Mouse (Mus musculus): Measurements from ENCODE around the gene Spata5. TPM values are rescaled to one million over a fixed set of nuclear protein-coding genes. Genes with fewer than 3 reads are reported as not detected.

Spata5 gene
- total and polyA plus RNA-seq, 3 experiments, result 33.5 to 67.6 TPM; not detected in 1

DNA sequence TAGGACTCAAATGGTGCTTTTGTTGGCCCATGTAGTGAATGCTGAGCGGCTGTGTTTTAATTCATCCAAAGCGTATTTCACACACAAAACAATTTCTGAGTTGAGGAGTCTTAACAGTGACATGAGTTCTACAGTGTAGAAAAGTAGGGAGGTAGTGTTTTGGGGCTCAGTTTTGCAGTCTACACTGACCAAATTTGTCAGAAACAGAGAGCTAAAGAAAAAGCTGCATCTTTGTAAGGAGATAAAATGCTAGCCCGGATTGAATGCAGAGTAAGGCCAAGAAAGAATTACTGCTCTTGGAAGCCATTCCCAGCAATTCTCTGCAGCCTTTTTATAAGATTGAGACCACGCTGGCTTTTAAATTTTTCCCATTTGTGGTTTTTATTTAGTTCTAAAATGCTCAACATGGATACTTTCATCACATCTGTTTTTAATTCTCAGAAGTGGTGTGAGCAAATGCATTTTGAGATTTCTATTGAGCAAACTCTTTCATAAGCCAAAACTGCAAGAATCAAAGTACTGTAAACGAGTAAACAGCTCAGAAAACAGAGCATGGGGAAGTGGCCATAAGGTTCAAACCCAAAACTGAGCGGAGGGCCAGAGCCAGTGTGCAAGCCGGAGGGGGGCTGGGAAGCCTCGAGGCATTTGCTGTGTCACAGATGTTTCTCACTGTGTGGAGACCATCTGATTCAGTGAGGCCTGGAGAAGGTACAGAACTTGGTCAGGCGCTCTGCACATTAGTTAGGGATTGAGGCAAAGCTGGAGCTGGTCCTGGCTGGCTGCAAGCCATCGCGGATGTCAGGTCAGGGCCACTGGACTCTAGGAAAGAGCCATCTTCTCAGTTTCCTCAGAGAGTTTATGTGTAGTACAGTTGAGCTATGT, 17.7 kb upstream of the Spata5 start:
- Histone ChIP-seq H3K36me3 (ENCODE audit: control insufficient read depth in 1 of 2, insufficient read depth in 2 of 2, low read length in 2 of 2) (no peaks in the 10 kb centered on the region), H3K79me2 (ENCODE audit: control insufficient read depth, insufficient read depth, low read length, poor library complexity) (no peaks in the 10 kb centered on the region), H3K9ac (ENCODE audit: control insufficient read depth, low read depth, low read length, poor library complexity, severe bottlenecking) (no peak overlapping the region), H3K9me3 (replicated peaks; ENCODE audit: insufficient read depth, low read length) (no peaks in the 10 kb centered on the region), H3K4me3 (ENCODE audit: control insufficient read depth in 1 of 2, insufficient read depth in 1 of 2, low read depth in 2 of 2, low read length in 2 of 2) (no peak overlapping the region), H3K4me1 (ENCODE audit: control insufficient read depth in 1 of 2, insufficient read depth in 2 of 2, low read length in 2 of 2) (peaks cover 0 to 6% of the 10 kb centered on the region in 2 experiments; a peak in 1 of 4 replicates), H3K27ac (ENCODE audit: control insufficient read depth, low read depth, low read length) (no peak overlapping the region), H3K27me3 (ENCODE audit: control insufficient read depth in 1 of 2, insufficient read depth in 2 of 2, low read length in 2 of 2) (no peaks in the 10 kb centered on the region)
- no peak for DNase-seq (ENCODE audit: low read depth, low spot score)
- TF ChIP-seq EP300 (IDR thresholded peaks at IDR 0.05; ENCODE audit: low read depth in 1 of 2, low read length in 2 of 2), result no peak
- TF ChIP-seq HCFC1 (IDR thresholded peaks at IDR 0.05; ENCODE audit: low read depth, low read length), result no peak
- no peak for TF ChIP-seq NELFE (IDR thresholded peaks at IDR 0.05; ENCODE audit: low read depth, low read length)
- TF ChIP-seq MAFK (IDR thresholded peaks at IDR 0.05; ENCODE audit: borderline replicate concordance, low read depth, low read length), result no peak
- TF ChIP-seq TBP (IDR thresholded peaks at IDR 0.05; ENCODE audit: low read depth, low read length), result no peak
- no peak for TF ChIP-seq SMC3 (IDR thresholded peaks at IDR 0.05; ENCODE audit: low read depth, low read length)
- no peak for TF ChIP-seq CHD1 (IDR thresholded peaks at IDR 0.05; ENCODE audit: low read depth, low read length)
- TF ChIP-seq TCF12 (IDR thresholded peaks at IDR 0.05; ENCODE audit: low read depth, low read length), result no peak
- no peak for TF ChIP-seq NRF1 (IDR thresholded peaks at IDR 0.05; ENCODE audit: insufficient read depth, low read depth, low read length, poor library complexity, severe bottlenecking)
- TF ChIP-seq USF1 (IDR thresholded peaks at IDR 0.05; ENCODE audit: low read depth, low read length), result no peak
- no peak for TF ChIP-seq GABPA (IDR thresholded peaks at IDR 0.05; ENCODE audit: low read depth, low read length)
- TF ChIP-seq SIN3A (IDR thresholded peaks at IDR 0.05; ENCODE audit: low read length), result no peak

DNA sequence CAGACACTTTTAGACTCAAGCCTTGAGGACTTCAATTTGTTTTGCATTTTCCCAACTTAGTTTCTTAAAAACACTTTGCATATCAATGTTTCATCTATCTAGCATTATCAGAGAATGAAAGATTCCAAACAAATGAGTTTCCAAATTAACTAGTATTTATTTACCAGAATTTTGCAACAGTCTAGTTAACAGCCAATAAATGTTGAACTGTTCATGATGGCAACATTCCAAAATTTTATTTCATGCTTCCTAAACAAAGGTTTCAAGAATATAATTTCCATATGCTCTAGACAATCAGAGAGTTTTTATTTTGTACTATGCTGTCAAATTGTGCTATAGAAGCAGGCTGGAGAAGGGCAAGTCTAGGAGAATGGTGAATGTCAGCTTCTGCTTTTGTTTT, 12.1 kb upstream of the Spata5 start:
- H3K4me3 ChIP-seq (ENCODE audit: control insufficient read depth in 1 of 2, insufficient read depth in 1 of 2, low read depth in 2 of 2, low read length in 2 of 2), result no peak overlapping the region
- no peak overlapping the region for H3K9ac ChIP-seq (ENCODE audit: control insufficient read depth, low read depth, low read length, poor library complexity, severe bottlenecking)
- TF ChIP-seq SIN3A (IDR thresholded peaks at IDR 0.05; ENCODE audit: low read length) (no peak), POLR2A (IDR thresholded peaks at IDR 0.05; ENCODE audit: control insufficient read depth in 1 of 2, insufficient read depth in 1 of 2, low read depth in 1 of 2, low read length in 2 of 2, poor library complexity in 1 of 2) (no peak), GATA1 (IDR thresholded peaks at IDR 0.05; ENCODE audit: low read depth, low read length) (no peak), BHLHE40 (IDR thresholded peaks at IDR 0.05; ENCODE audit: borderline replicate concordance, low read depth, low read length) (no peak), ELF1 (IDR thresholded peaks at IDR 0.05; ENCODE audit: low read depth, low read length) (no peak), UBTF (IDR thresholded peaks at IDR 0.05; ENCODE audit: borderline replicate concordance, insufficient read depth, low read depth, low read length) (no peak), RAD21 (IDR thresholded peaks at IDR 0.05; ENCODE audit: low read depth, low read length) (no peak), JUND (IDR thresholded peaks at IDR 0.05; ENCODE audit: low read depth, low read length) (no peak), EP300 (IDR thresholded peaks at IDR 0.05; ENCODE audit: low read depth in 1 of 2, low read length in 2 of 2) (no peak), TBP (IDR thresholded peaks at IDR 0.05; ENCODE audit: low read depth, low read length) (no peak), MYB (IDR thresholded peaks at IDR 0.05; ENCODE audit: low read depth, low read length) (no peak), CTCF (IDR thresholded peaks at IDR 0.05 in 2 of 3, conservative IDR thresholded peaks at IDR 0.05 in 1 of 3; ENCODE audit: control insufficient read depth in 1 of 3, insufficient read depth in 1 of 3, low read depth in 2 of 3, low read length in 3 of 3, poor library complexity in 1 of 3, severe bottlenecking in 1 of 3) (no peak)
- DNase-seq (ENCODE audit: low read depth, low spot score), result no peak
- no peak overlapping the region for H3K27ac ChIP-seq (ENCODE audit: control insufficient read depth, low read depth, low read length)
- no peaks in the 10 kb centered on the region for H3K36me3 ChIP-seq (ENCODE audit: control insufficient read depth in 1 of 2, insufficient read depth in 2 of 2, low read length in 2 of 2)
- no peaks in the 10 kb centered on the region for H3K9me3 ChIP-seq (replicated peaks; ENCODE audit: insufficient read depth, low read length)
- H3K4me1 ChIP-seq (ENCODE audit: control insufficient read depth in 1 of 2, insufficient read depth in 2 of 2, low read length in 2 of 2), result no peaks in the 10 kb centered on the region
- H3K27me3 ChIP-seq (ENCODE audit: control insufficient read depth in 1 of 2, insufficient read depth in 2 of 2, low read length in 2 of 2), result no peaks in the 10 kb centered on the region
- no peaks in the 10 kb centered on the region for H3K79me2 ChIP-seq (ENCODE audit: control insufficient read depth, insufficient read depth, low read length, poor library complexity)

Measured in MEL (cell line).